Comparison of ENCODE assay signal across 9 mouse cellular contexts in genomic region chr15:78597729-78598128, GRCm38 (mm10). TPM values are rescaled to one million over a fixed set of nuclear protein-coding genes. Genes with fewer than 3 reads are reported as not detected.
A peak's percentile ranks its signal among the peaks of the same experiment; 100 is the strongest.
DNase-seq lines count a peak whose midpoint lies in the region; ATAC-seq and TF ChIP-seq lines count a peak whose summit lies in the region.
"Had no signal": no experiment of that assay in that cellular context is flagged by ENCODE, and none has a peak within 500 bp of the region (broad histone marks: within the 10 kb centered on the region; RNA-seq: fewer than 3 reads in every experiment).

No protein-coding gene starts in this region.

- H3K9ac ChIP-seq in stomach, postnatal 0 days (ENCODE audit: low read length) = 0 out of 2 replicates have a peak overlapping the region, but pooled peaks have one; percentile 27
- no peak overlapping the region for H3K9ac ChIP-seq in midbrain, embryonic 14.5 days (replicated peaks; ENCODE audit: low read length)
- H3K9ac ChIP-seq: hindbrain, embryonic 15.5 days had no signal

- H3K9me3 ChIP-seq in stomach, postnatal 0 days (ENCODE audit: control insufficient read depth, low read length) = no peaks in the 10 kb centered on the region
- H3K9me3 ChIP-seq in midbrain, embryonic 14.5 days (ENCODE audit: control insufficient read depth, low read length) = no peaks in the 10 kb centered on the region
- H3K9me3 ChIP-seq: hindbrain, embryonic 15.5 days had no signal

- TF ChIP-seq EP300 in stomach, postnatal 0 days (optimal IDR thresholded peaks at IDR 0.05) = no peak

- peak overlapping the region; percentile 55; the same call in 1 of the 2 replicates for H3K27ac ChIP-seq in thymus, adult 2 months (ENCODE audit: control insufficient read depth, insufficient read depth, low read length)
- 0 out of 2 replicates have a peak overlapping the region, but pooled peaks have one; percentile 8 for H3K27ac ChIP-seq in stomach, postnatal 0 days (replicated peaks)
- H3K27ac ChIP-seq in midbrain, embryonic 14.5 days (replicated peaks; ENCODE audit: low read depth, low read length) = no peak overlapping the region
- H3K27ac ChIP-seq: hindbrain, embryonic 15.5 days had no signal

- peak; percentile 47 for DNase-seq in thymus, adult 2 months
- no peak for DNase-seq in thymus, adult 18-20 months
- peak; percentile 18 for DNase-seq in kidney, adult 9 months
- DNase-seq in lung, postnatal 10 days = peak; percentile 51
- DNase-seq in stomach, postnatal 0 days (ENCODE audit: low spot score) = no peak
- no peak for DNase-seq in embryo, embryonic 10 days (ENCODE audit: low spot score)
- no peak for DNase-seq in midbrain, embryonic 14.5 days
- no peak for DNase-seq in urinary bladder, postnatal 10 days (ENCODE audit: low spot score)

- no peak overlapping the region for H3K4me2 ChIP-seq in stomach, postnatal 0 days (replicated peaks; ENCODE audit: low read depth)
- no peak overlapping the region for H3K4me2 ChIP-seq in midbrain, embryonic 14.5 days (ENCODE audit: low read length)
- H3K4me2 ChIP-seq: hindbrain, embryonic 15.5 days had no signal

- H3K4me3 ChIP-seq in thymus, adult 2 months (ENCODE audit: control insufficient read depth, insufficient read depth, low read length) = peak overlapping the region; percentile 31
- no peak overlapping the region for H3K4me3 ChIP-seq in stomach, postnatal 0 days (ENCODE audit: low read depth, low read length)
- no peak overlapping the region for H3K4me3 ChIP-seq in midbrain, embryonic 14.5 days (replicated peaks; ENCODE audit: low read depth, low read length)
- H3K4me3 ChIP-seq: hindbrain, embryonic 15.5 days had no signal

- peaks cover 74% of the 10 kb centered on the region for H3K4me1 ChIP-seq in thymus, adult 2 months (replicated peaks; ENCODE audit: control insufficient read depth, insufficient read depth, low read length)
- no peaks in the 10 kb centered on the region for H3K4me1 ChIP-seq in stomach, postnatal 0 days (replicated peaks; ENCODE audit: control insufficient read depth, insufficient read depth)
- no peaks in the 10 kb centered on the region for H3K4me1 ChIP-seq in midbrain, embryonic 14.5 days (ENCODE audit: control insufficient read depth, insufficient read depth, low read length)
- H3K4me1 ChIP-seq: hindbrain, embryonic 15.5 days had no signal

- TF ChIP-seq POLR2A in thymus, adult 2 months (IDR thresholded peaks at IDR 0.05; ENCODE audit: control insufficient read depth, extremely low read depth, insufficient read depth, low read length, poor library complexity) = no peak

- WGBS in thymus, adult 2 months = 21% methylated on average over 4 of the region's 4 CpGs
- WGBS in stomach, postnatal 0 days = 64% methylated on average over 4 of the region's 4 CpGs
- 62% methylated on average over 4 of the region's 4 CpGs for WGBS in midbrain, embryonic 14.5 days

- no peak for TF ChIP-seq CTCF in thymus, adult 2 months (IDR thresholded peaks at IDR 0.05; ENCODE audit: borderline replicate concordance, control insufficient read depth, extremely low read depth, insufficient read depth, low read length, poor library complexity)
- no peak for TF ChIP-seq CTCF in stomach, postnatal 0 days (IDR thresholded peaks at IDR 0.05; ENCODE audit: low read depth)

- no peaks in the 10 kb centered on the region for H3K27me3 ChIP-seq in thymus, adult 2 months (ENCODE audit: control insufficient read depth, insufficient read depth, low read length)
- H3K27me3 ChIP-seq in stomach, postnatal 0 days (ENCODE audit: control insufficient read depth, insufficient read depth, low read length) = no peaks in the 10 kb centered on the region
- no peaks in the 10 kb centered on the region for H3K27me3 ChIP-seq in midbrain, embryonic 14.5 days (ENCODE audit: control insufficient read depth, insufficient read depth, low read length)
- H3K27me3 ChIP-seq: hindbrain, embryonic 15.5 days had no signal

- no peak for ATAC-seq in stomach, postnatal 0 days (ENCODE audit: low FRiP score, low TSS enrichment)
- no peak for ATAC-seq in midbrain, embryonic 14.5 days (ENCODE audit: low FRiP score, low TSS enrichment)

- H3K36me3 ChIP-seq in thymus, adult 2 months (ENCODE audit: control insufficient read depth, insufficient read depth, low read length) = no peaks in the 10 kb centered on the region
- H3K36me3 ChIP-seq in stomach, postnatal 0 days (ENCODE audit: control insufficient read depth, insufficient read depth, low read length) = no peaks in the 10 kb centered on the region
- no peaks in the 10 kb centered on the region for H3K36me3 ChIP-seq in midbrain, embryonic 14.5 days (ENCODE audit: control insufficient read depth, insufficient read depth, low read length)
- H3K36me3 ChIP-seq: hindbrain, embryonic 15.5 days had no signal

RNA-seq across cellular contexts. Expression of gene Cyth4, which starts 0.9 kb away (rescaled TPM):
- polyA plus RNA-seq in thymus, adult 2 months (2012; rRNA removed) = 81.1 and 83.6 TPM in 2 replicates
- 5.2 and 5.8 TPM in 2 replicates for polyA plus RNA-seq in stomach, postnatal 0 days (2015; fragmentation: Nextera tagmentation; extraction: Ambion mirVana)
- 1.8 and 2.3 TPM in 2 replicates for polyA plus RNA-seq in midbrain, embryonic 14.5 days (2014; fragmentation: Nextera tagmentation; extraction: Ambion mirVana)

RNA-seq across cellular contexts. Expression of gene Rac2, which starts 25.1 kb away (rescaled TPM):
- 1,833 and 1,914 TPM in 2 replicates for polyA plus RNA-seq in thymus, adult 2 months (2012; rRNA removed)
- polyA plus RNA-seq in stomach, postnatal 0 days (2015; fragmentation: Nextera tagmentation; extraction: Ambion mirVana) = 6.4 and 8.0 TPM in 2 replicates
- 3.7 and 7.0 TPM in 2 replicates for polyA plus RNA-seq in midbrain, embryonic 14.5 days (2014; fragmentation: Nextera tagmentation; extraction: Ambion mirVana)

RNA-seq across cellular contexts. Expression of gene Sstr3, which starts 53.2 kb away (rescaled TPM):
- polyA plus RNA-seq in thymus, adult 2 months (2012; rRNA removed) = 1.6 and 2.2 TPM in 2 replicates
- polyA plus RNA-seq in stomach, postnatal 0 days (2015; fragmentation: Nextera tagmentation; extraction: Ambion mirVana) = 0.02 and 0.08 TPM in 2 replicates
- polyA plus RNA-seq in midbrain, embryonic 14.5 days (2014; fragmentation: Nextera tagmentation; extraction: Ambion mirVana) = 0.18 and 0.23 TPM in 2 replicates

Comparison
In these comparisons a context has a peak if more than half of its experiments do, and no peak if none do; other contexts are left out.
1. DNase-seq: peak in thymus, adult 2 months (single experiment), kidney, adult 9 months (single experiment) and lung, postnatal 10 days (single experiment); none in thymus, adult 18-20 months (0 of 2), stomach, postnatal 0 days (single experiment), embryo, embryonic 10 days (single experiment), midbrain, embryonic 14.5 days (single experiment) and urinary bladder, postnatal 10 days (single experiment).
2. RNA of gene Cyth4, which starts 0.9 kb away (polyA plus RNA-seq): 81.1 to 83.6 TPM in thymus, adult 2 months; 5.2 to 5.8 TPM in stomach, postnatal 0 days and 1.8 to 2.3 TPM in midbrain, embryonic 14.5 days; every median in the first group is over 10 times any median in the second.
3. RNA of gene Rac2, which starts 25.1 kb away (polyA plus RNA-seq): 1,833 to 1,914 TPM in thymus, adult 2 months; 3.7 to 7.0 TPM in midbrain, embryonic 14.5 days and 6.4 to 8.0 TPM in stomach, postnatal 0 days; every median in the first group is over 100 times any median in the second.